Mouse (Mus musculus): ENCODE results near the gene Cd200.
A peak's percentile ranks its signal among the peaks of the same experiment; 100 is the strongest.
"Not testable (repeated sequence)": the region's sequence is repeated elsewhere in the genome, so short reads cannot be mapped to it uniquely, and the experiment has no call there.

Cd200 gene

GRCm38 (mm10) chr16:45408425-45409063 lies at the start of gene Cd200:
Gene Cd200 (minus strand): TSS chr16:45409053.
- DNase-seq (ENCODE audit: low spot score in 2 of 2): peak; percentile 67 to 84

DNA sequence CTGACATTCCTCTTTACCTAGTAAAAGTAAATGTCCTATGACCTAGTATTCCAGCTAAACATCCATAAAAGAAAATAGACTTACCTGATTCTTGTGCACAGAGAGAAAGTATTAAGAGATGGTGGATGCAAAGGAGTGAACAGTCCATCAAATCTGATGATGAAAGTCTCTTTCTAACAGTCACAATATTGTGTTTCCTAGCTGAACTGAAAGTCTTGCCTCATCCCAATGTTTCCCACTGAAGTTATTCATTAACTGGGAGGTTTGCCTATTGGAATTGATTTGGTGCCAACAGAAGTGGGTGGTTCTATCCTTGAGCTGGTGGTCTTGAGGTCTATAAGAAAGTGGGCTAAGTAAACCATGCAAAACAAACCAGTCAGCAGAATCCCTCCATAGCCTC lies 45.9 kb upstream of the Cd200 start:
- DNase-seq (ENCODE audit: low spot score in 2 of 2): no peak

DNA sequence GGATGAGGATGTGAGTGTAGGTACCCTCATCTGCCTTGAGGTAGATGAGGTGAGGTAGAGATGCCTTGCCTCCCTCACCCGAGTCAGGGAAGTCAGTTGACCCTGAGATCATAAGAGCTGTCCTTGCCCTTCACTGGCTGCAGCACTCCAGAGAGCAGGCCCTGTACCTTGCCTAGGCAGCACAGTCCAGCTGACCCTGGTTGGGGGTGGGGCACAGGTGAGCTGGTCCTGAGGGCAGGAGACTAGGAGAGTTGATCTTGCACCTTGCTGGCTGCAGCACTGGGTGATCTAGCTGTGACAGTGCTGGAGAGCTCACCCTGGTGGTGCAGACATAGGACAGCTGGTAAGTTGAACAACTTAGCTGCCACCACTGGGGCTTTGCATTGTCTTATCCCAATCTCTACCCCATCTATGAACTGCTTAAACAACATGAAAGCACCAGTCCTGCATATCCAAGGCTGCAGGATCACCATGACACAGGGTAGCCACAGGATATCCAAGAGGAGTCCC lies 28.4 kb upstream of the Cd200 start:
- no peak for DNase-seq (ENCODE audit: low spot score in 2 of 2)

DNA sequence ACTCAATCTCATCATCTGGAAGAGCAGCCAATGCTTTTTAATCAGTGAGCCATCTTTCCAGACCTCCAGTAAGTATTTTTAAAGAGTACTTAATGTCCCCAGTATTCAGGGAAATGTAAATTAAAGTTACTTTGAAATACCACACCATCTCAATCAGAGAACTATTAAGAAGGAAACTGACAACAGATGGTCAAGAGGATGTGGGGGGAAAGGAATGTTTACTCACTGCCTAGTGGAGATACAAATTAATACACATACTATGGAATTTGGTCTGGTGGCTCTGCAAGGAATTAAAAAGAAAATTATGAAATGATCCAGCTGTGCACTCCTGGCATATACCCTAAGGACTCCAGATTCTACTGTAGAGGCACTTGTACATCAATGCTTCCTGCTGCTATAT lies 26.7 kb upstream of the Cd200 start:
- DNase-seq (ENCODE audit: low spot score in 2 of 2): no peak

- DNase-seq (ENCODE audit: low spot score in 2 of 2): peak in 1 of 2 experiments; percentile 22
Observed at GRCm38 (mm10) chr16:45427651-45428050, 18.8 kb upstream of the Cd200 start.

DNA sequence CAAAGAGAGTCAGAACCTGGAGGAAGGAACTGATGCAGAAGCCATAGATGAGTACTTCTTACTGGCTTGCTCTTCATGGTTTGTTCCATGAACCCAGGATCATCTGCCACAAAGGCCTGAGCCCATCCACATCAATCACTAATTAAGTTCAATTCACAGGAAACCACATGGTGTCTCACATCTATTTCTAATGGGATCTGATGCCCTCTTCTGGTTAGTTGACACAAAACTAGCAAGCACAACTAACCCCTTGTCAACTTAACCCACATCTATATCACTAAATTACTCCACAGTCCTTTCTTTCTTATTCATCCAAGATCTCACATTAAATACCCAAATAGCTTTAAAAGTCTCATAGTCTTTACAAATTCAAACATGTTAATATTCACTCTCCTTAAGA lies 4.6 kb upstream of the Cd200 start:
- DNase-seq (ENCODE audit: low spot score in 2 of 2): no peak

GRCm38 (mm10) chr16:45409064-45409446 lies 202 bp upstream of the Cd200 start:
- DNase-seq (ENCODE audit: low spot score in 2 of 2): not testable (repeated sequence)

DNA sequence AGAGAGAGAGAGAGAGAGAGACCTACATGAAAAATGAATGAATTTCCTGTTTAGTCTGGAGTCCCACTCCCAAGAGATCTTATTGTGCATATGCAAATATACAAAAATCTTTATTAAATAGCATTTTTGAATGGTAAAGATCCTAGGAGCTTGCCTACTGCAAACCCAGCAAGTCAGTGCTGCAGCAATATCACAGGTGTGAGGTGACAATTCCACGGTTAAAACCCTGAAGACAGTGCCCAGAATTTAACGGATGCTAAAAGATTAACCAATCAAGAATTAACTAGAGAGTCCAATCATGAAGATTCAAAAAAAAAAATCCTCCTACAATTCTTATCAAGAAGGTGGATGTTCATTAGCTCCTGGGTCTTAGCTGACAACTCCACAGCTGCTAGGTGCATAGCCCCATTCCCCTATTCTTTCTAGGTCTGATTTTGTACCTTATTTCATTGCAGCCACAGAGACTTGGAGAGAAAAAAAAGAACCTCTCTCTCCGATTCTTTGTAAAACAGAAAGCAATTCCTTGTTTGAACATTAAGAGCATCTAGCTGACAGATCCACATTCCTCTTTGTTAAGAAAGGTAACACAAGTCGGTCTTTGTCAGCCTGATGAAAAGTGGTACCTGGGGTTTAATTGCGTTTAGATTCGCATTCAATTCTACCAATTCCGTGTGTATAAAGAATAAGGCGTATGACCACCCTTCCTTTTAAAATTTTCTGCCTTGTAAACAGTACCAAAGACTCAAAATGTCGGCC lies 1.0 kb downstream of the Cd200 start:
- no peak for DNase-seq (ENCODE audit: low spot score in 2 of 2)

DNA sequence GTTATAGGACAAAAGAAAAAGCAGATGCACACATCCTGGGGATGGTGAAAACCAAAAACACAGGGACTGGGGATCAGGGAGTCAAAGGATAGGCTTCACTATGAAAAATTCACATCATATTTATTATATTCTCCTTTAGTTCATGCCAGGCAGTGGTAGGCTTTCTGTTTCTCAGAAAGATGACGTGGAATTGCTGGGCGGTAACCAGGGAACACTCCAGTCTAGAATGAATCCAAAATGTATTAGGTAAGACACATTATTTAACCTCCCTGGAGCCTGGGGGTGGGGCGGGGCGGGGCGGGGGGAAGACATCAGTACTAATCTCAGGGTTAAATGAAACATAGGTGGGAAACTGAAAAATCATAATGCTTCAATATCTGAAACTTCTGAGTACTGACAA lies 1.8 kb downstream of the Cd200 start:
- no peak for DNase-seq (ENCODE audit: low spot score in 2 of 2)

DNA sequence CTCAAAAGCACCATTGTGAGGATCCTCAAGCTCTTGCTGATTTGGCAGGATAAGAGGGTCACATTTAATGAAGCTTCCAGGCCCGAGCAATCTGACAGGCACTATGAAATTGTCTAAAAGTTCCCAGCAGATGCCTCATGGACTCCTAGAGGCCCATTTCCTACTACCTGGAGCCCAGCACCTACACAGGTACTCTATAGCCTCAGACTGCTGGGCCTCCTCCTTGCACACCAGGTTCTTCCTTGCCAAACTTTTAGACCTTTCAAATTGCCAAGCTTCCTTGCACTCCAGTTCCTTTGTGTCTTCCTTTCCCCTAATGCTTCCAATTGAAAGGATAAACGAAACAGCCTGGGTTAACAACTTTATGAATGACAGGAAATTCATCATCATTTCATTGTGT lies 5.9 kb downstream of the Cd200 start:
- DNase-seq (ENCODE audit: low spot score in 2 of 2): peak in 1 of 2 experiments; percentile 52

DNA sequence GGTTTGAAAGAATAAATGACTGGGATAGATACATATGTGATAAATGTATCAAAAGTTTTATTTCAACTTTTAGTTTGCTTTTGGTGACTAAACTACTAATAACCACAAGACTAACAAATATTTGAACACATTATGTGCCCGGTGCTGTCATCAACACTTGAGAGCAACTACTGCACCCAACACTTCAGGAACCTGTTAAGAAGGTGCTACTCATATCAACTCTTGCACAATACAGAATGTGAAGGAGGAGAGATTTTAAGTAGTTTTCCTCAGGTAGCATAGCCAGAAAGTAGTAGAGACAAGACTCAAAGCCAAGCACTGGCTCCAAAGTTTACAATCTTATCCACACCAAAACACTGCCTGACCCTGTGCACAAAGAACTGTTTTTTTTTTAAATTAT lies 6.8 kb downstream of the Cd200 start:
- no peak for DNase-seq (ENCODE audit: low spot score in 2 of 2)

- DNase-seq (ENCODE audit: low spot score in 2 of 2): peak in 1 of 2 experiments; percentile 25
Observed at GRCm38 (mm10) chr16:45399947-45400555, 8.8 kb downstream of the Cd200 start.

- DNase-seq (ENCODE audit: low spot score in 2 of 2): no peak
Observed at GRCm38 (mm10) chr16:45399411-45399810, 9.4 kb downstream of the Cd200 start.

DNA sequence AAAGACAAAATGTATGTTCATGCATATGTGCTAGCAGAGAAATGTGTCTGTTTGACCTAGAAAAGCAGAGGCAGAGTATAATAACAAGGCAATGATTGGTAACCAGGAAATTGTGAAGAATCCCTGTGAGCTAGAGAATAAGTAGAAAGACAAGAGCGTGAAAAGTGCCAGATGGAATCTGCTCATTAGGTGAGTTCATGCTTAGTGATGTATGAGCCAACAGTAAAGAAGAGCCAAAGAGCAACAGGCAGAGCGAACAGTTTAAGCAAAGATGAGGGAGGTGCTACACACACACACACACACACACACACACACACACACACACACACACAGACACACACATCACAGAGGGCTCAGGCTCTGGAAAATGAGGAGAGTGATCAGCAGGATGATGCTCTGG lies 11.4 kb downstream of the Cd200 start:
- no peak for DNase-seq (ENCODE audit: low spot score in 2 of 2)

DNA sequence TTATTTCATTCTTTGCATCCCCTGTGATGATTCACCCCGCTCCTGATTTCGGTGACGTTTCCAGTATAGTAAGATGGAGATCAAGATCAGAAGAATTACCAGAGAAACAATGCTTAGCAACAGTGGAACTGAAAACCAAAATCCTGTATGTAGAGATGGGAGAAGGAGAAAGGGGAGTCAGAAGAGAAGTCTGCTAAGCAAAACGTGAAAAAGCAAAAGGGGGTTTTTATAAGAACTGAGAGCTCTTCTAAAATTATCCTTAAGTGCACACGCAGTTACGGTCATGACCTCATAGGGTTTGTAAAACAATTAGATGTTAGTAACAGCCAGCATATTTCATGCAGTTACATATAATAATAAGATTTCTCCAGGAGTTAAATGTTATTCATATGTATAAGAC lies 16.6 kb downstream of the Cd200 start:
- no peak for DNase-seq (ENCODE audit: low spot score in 2 of 2)

GRCm38 (mm10) chr16:45391680-45392079 lies 17.2 kb downstream of the Cd200 start:
- DNase-seq (ENCODE audit: low spot score in 2 of 2): no peak

DNA sequence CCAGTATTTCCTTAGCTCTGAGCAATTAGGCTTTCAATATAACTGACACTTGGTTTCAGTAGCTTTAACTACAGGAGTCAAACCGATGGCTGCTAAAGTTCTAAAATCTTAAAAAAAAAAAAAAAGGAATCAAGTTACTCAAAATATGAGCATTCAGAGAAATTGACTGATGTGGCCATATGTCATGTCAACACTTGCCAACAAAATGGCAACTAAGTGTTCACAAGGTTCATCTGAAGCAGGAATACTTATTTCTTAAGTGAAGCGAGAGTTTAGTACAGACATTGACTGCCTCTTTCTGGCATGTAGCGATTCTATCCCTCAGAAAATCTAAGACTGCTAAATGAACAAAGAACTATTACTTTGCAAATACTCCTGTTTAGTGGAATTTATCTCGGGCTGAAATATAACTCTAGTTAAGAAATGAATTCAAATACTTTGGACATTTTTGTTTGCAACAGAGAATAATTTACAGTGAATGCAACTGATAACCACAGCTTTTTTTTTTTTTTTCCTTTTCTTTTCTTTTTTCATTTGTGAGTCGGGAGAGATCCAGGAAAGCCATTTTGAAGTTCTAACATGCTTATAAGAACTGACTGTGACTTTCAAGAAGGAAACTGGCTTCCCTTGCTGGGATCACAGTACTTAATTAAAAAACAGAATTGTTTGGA lies 18.4 kb downstream of the Cd200 start:
- DNase-seq (ENCODE audit: low spot score in 2 of 2): no peak

GRCm38 (mm10) chr16:45389833-45390232 lies 19.0 kb downstream of the Cd200 start:
- DNase-seq (ENCODE audit: low spot score in 2 of 2): no peak

GRCm38 (mm10) chr16:45389041-45389440 lies 19.8 kb downstream of the Cd200 start:
- DNase-seq (ENCODE audit: low spot score in 2 of 2): no peak

DNA sequence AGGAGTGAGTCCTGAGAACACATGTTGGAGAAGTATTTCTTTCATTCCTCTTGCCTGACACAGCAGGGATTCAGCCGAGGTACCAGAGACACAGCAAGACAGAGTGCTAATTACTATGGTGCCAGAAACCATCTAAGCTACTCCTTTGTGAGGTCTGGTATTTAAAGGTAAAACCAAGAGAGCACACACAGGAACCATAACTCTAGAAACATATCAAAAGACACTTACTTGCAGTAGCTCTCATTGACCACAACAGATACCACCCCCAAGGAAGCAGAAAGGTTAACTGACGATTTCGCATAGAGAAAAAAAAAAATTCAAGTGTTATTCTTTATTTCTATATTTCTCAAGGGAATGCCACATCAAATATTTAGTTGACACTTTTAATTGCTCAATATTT lies 27.0 kb downstream of the Cd200 start:
- DNase-seq (ENCODE audit: low spot score in 2 of 2): no peak

DNA sequence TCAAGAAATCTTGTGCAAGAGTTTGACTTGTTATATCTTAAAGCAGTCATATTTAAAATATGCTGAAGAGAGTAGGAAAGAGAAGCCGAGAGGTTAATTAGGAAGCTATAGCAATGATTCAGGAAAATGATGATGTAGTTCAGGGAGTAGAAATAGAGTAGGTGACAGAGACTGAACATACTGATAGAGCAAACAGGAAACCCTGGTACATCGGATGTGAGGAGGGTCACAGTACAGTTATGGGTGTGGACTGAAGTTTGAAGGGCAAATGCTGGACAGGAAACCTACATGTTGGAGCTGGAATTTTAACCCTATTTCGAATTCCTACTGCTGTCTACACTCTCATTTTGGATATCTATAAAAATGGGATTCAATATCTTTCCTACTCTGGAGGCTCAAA lies 29.9 kb downstream of the Cd200 start:
- DNase-seq (ENCODE audit: low spot score in 2 of 2): no peak
